8 mouse cellular contexts compared by ENCODE assay signal in genomic region chr8:111536031-111536977, GRCm38 (mm10). TPM values are rescaled to one million over a fixed set of nuclear protein-coding genes. Genes with fewer than 3 reads are reported as not detected.
DNase-seq lines count a peak whose midpoint lies in the region; ATAC-seq and TF ChIP-seq lines count a peak whose summit lies in the region.

Znrf1 (plus strand) TSS chr8:111536097.

- peak within 1 kb of the TSS; percentile 96 for H3K4me3 ChIP-seq in hindbrain, postnatal 0 days (ENCODE audit: low read length)
- peak within 1 kb of the TSS; percentile 90 for H3K4me3 ChIP-seq in megakaryocyte, embryonic 14.5 days (replicated peaks)

- peak; percentile 49 for ATAC-seq in activated CD4-positive, CD25-positive, alpha-beta regulatory T cell, adult 4 months
- ATAC-seq in common myeloid progenitor, adult 5-6 weeks (replicated peaks; ENCODE audit: low read depth, poor library complexity, severe bottlenecking), result peak; percentile 67
- ATAC-seq in hindbrain, postnatal 0 days, result peak; percentile 91

- H3K9ac ChIP-seq in hindbrain, postnatal 0 days (replicated peaks; ENCODE audit: low read length), result peak within 1 kb of the TSS; percentile 90

- H3K27ac ChIP-seq in hindbrain, postnatal 0 days, result peak within 1 kb of the TSS; percentile 95

- H3K9me3 ChIP-seq in hindbrain, postnatal 0 days (ENCODE audit: low read length), result no peaks in the 10 kb centered on the region
- no peaks in the 10 kb centered on the region for H3K9me3 ChIP-seq in megakaryocyte, embryonic 14.5 days

- DNase-seq in gastrocnemius, adult 8-10 months (ENCODE audit: low spot score in 2 of 2), result peak; percentile 46 to 53
- DNase-seq in hindbrain, postnatal 0 days (ENCODE audit: low spot score), result peak; percentile 84
- peak; percentile 54 to 56 for DNase-seq in left cerebral cortex, adult 8-10 months (ENCODE audit: low spot score in 2 of 2)
- DNase-seq in right cerebral cortex, postnatal 14 days, result peak; percentile 71
- DNase-seq in urinary bladder, postnatal 36 days (ENCODE audit: low spot score in 2 of 2), result peak; percentile 53 to 62

- peak; percentile 68 for TF ChIP-seq CTCF in hindbrain, postnatal 0 days (IDR thresholded peaks at IDR 0.05; ENCODE audit: low read depth)

- H3K27me3 ChIP-seq in hindbrain, postnatal 0 days (ENCODE audit: insufficient read depth, low read length), result no peaks in the 10 kb centered on the region
- H3K27me3 ChIP-seq in megakaryocyte, embryonic 14.5 days (replicated peaks), result peaks cover 28% of the 10 kb centered on the region

- peak within 1 kb of the TSS; percentile 71 for H3K4me2 ChIP-seq in hindbrain, postnatal 0 days (ENCODE audit: low read depth, low read length)

- 1% methylated on average over 80 of the region's 100 CpGs for WGBS in hindbrain, postnatal 0 days

- peaks cover 17% of the 10 kb centered on the region for H3K4me1 ChIP-seq in hindbrain, postnatal 0 days (ENCODE audit: insufficient read depth, low read length)
- H3K4me1 ChIP-seq in megakaryocyte, embryonic 14.5 days, result peaks cover 38% of the 10 kb centered on the region

- H3K36me3 ChIP-seq in hindbrain, postnatal 0 days (ENCODE audit: insufficient read depth, low read length), result no peaks in the 10 kb centered on the region
- no peaks in the 10 kb centered on the region for H3K36me3 ChIP-seq in megakaryocyte, embryonic 14.5 days (replicated peaks; ENCODE audit: low read length)

RNA-seq across cellular contexts. Expression of gene Znrf1, which starts in this region (rescaled TPM):
- 10 to 100 TPM; 31.6 to 41.8 TPM for polyA plus RNA-seq in activated CD4-positive, CD25-positive, alpha-beta regulatory T cell, adult 4 months (2017; shearing (Covaris generic))
- total RNA-seq in common myeloid progenitor, adult 5-6 weeks (2017), result 71.0 and 78.3 TPM in 2 replicates
- total RNA-seq in gastrocnemius, adult 8-10 months (2022), result 10 to 100 TPM; 67.2 to 71.6 (median 70.7) TPM
- 193 and 194 TPM in 2 replicates for total RNA-seq in hindbrain, postnatal 0 days (2014; rRNA removed)
- polyA plus RNA-seq in hindbrain, postnatal 0 days (2015; fragmentation: Nextera tagmentation; extraction: Ambion mirVana), result 72.2 and 76.1 TPM in 2 replicates
- 100 to 1,000 TPM; 120 to 139 (median 129) TPM for total RNA-seq in left cerebral cortex, adult 8-10 months (2022)
- polyA plus RNA-seq in megakaryocyte, embryonic 14.5 days (2012; ENCODE audit: insufficient read depth, low replicate concordance), result 22.3 and 36.6 TPM in 2 replicates

Comparison
In these comparisons a context has a peak if more than half of its experiments do, and no peak if none do; other contexts are left out.
1. Peak in every context shown above with its lines: DNase-seq, ATAC-seq, H3K4me3 ChIP-seq and H3K27ac ChIP-seq.